Mouse (Mus musculus) bone marrow macrophage, adult 2 months (primary cell): ENCODE measurements around the gene Fam207a.

ENCODE experiments used
- CTCF ChIP-seq: IDR thresholded peaks from 2 replicates; pipeline ENCODE4 v1.5.1; 2012; ENCODE audit warnings: low read depth, mild to moderate bottlenecking, low read length, moderate library complexity
- POLR2A ChIP-seq: IDR thresholded peaks from 2 replicates; pipeline ENCODE4 v1.6.1; 2012; ENCODE audit warnings: mild to moderate bottlenecking, low read depth, low read length, borderline replicate concordance

- TF ChIP-seq POLR2A = no peak
- no peak for TF ChIP-seq CTCF
Observed at GRCm38 (mm10) chr10:77554918-77555317, 39.3 kb upstream of the Fam207a start.
